Mouse (Mus musculus) hindbrain, embryonic 15.5 days (tissue): ENCODE measurements around the gene Slc23a4. TPM values are rescaled to one million over a fixed set of nuclear protein-coding genes. Genes with fewer than 3 reads are reported as not detected.

Source experiments
- ATAC-seq: fragments of 200-750 bp; cut with Nextera tagmentation; 2 replicates; pipeline ENCODE4 v1.8.0; 2017; ENCODE audit warnings: low read depth, moderate number of reproducible peaks, moderate TSS enrichment; ENCODE audit not compliant: low FRiP score
- H3K27ac ChIP-seq: fragments of 300-500 bp; sonication (generic); replicated peaks from 2 replicates; pipeline ENCODE4 v1.5.1; 2015; ENCODE audit warnings: mild to moderate bottlenecking, inconsistent platforms
- H3K27me3 ChIP-seq: fragments of 300-500 bp; sonication (generic); 2 replicates; pipeline ENCODE4 v1.6.1; 2015; ENCODE audit warnings: control low read depth, inconsistent platforms
- H3K36me3 ChIP-seq: fragments of 300-500 bp; sonication (generic); 2 replicates; pipeline ENCODE4 v1.6.1; 2015; ENCODE audit warnings: control low read depth, inconsistent platforms
- H3K4me1 ChIP-seq: fragments of 300-500 bp; sonication (generic); replicated peaks from 2 replicates; pipeline ENCODE4 v1.6.1; 2015; ENCODE audit warnings: control low read depth, inconsistent platforms
- H3K4me2 ChIP-seq: fragments of 300-500 bp; sonication (generic); 2 replicates; pipeline ENCODE4 v1.6.1; 2015; ENCODE audit warnings: moderate library complexity, mild to moderate bottlenecking, inconsistent platforms
- H3K4me3 ChIP-seq: fragments of 300-500 bp; sonication (generic); 2 replicates; pipeline ENCODE4 v1.5.1; 2015; ENCODE audit warnings: mild to moderate bottlenecking, inconsistent platforms
- H3K9ac ChIP-seq: fragments of 300-500 bp; sonication (generic); 2 replicates; pipeline ENCODE4 v1.6.1; 2015; ENCODE audit warnings: inconsistent platforms
- H3K9me3 ChIP-seq: fragments of 300-500 bp; sonication (generic); 2 replicates; pipeline ENCODE4 v1.6.1; 2016; ENCODE audit warnings: control low read depth, inconsistent platforms
- WGBS: fragments of 180-500 bp; shearing (Covaris S2); methylation state at CpG from one replicate; pipeline ENCODE4 v1.1.7; 2015; 5-methylcytosine and 5-hydroxymethylcytosine counted together
- polyA plus RNA-seq: library from polyadenylated mRNA; unstranded; fragments of >200 nt; fragmentation: Nextera tagmentation; extraction: Ambion mirVana; gene quantifications from 2 replicates; pipeline ENCODE4 v1.2.1, GENCODE M21; 2015

Slc23a4 gene
- polyA plus RNA-seq, 1 experiment from 2014 or later: 0.64 TPM

GRCm38 (mm10) chr6:34907696-34908260 lies 80.4 kb downstream of the Slc23a4 start:
- H3K4me1 ChIP-seq: peaks cover 17% of the 10 kb centered on the region
- no peak overlapping the region for H3K4me3 ChIP-seq
- H3K27ac ChIP-seq: no peak overlapping the region
- no peak overlapping the region for H3K9ac ChIP-seq
- 91% methylated on average over 18 of the region's 18 CpGs for WGBS
- no peak overlapping the region for H3K4me2 ChIP-seq
- ATAC-seq: no peak
- no peaks in the 10 kb centered on the region for H3K27me3 ChIP-seq
- H3K9me3 ChIP-seq: no peaks in the 10 kb centered on the region
- peaks cover 32% of the 10 kb centered on the region for H3K36me3 ChIP-seq

- no peak for ATAC-seq
- Histone ChIP-seq H3K36me3 (peaks cover 32% of the 10 kb centered on the region), H3K9me3 (no peaks in the 10 kb centered on the region), H3K27me3 (no peaks in the 10 kb centered on the region), H3K9ac (no peak overlapping the region), H3K4me1 (peaks cover 17% of the 10 kb centered on the region), H3K27ac (no peak overlapping the region), H3K4me2 (no peak overlapping the region), H3K4me3 (no peak overlapping the region)
- 56% methylated on average over 2 of the region's 2 CpGs for WGBS
Measured at GRCm38 (mm10) chr6:34907121-34907614, 81.0 kb downstream of the Slc23a4 start.

GRCm38 (mm10) chr6:34906661-34907060 lies 81.5 kb downstream of the Slc23a4 start:
- no peaks in the 10 kb centered on the region for H3K27me3 ChIP-seq
- H3K36me3 ChIP-seq: peaks cover 32% of the 10 kb centered on the region
- no peak overlapping the region for H3K4me2 ChIP-seq
- H3K4me1 ChIP-seq: peaks cover 21% of the 10 kb centered on the region
- no peak for ATAC-seq
- WGBS: 89% methylated on average over 4 of the region's 4 CpGs
- no peaks in the 10 kb centered on the region for H3K9me3 ChIP-seq
- H3K9ac ChIP-seq: no peak overlapping the region
- H3K27ac ChIP-seq: no peak overlapping the region
- H3K4me3 ChIP-seq: no peak overlapping the region

- H3K27ac ChIP-seq: no peak overlapping the region
- no peak overlapping the region for H3K4me2 ChIP-seq
- ATAC-seq: no peak
- no peaks in the 10 kb centered on the region for H3K27me3 ChIP-seq
- H3K9ac ChIP-seq: no peak overlapping the region
- peaks cover 22% of the 10 kb centered on the region for H3K4me1 ChIP-seq
- H3K9me3 ChIP-seq: no peaks in the 10 kb centered on the region
- no peak overlapping the region for H3K4me3 ChIP-seq
- peaks cover 32% of the 10 kb centered on the region for H3K36me3 ChIP-seq
- 88% methylated on average over 2 of the region's 2 CpGs for WGBS
Measured at GRCm38 (mm10) chr6:34906125-34906524, 82.1 kb downstream of the Slc23a4 start.

- H3K9me3 ChIP-seq: no peaks in the 10 kb centered on the region
- no peak overlapping the region for H3K27ac ChIP-seq
- 94% methylated on average over 6 of the region's 6 CpGs for WGBS
- H3K9ac ChIP-seq: no peak overlapping the region
- ATAC-seq: no peak
- H3K36me3 ChIP-seq: peaks cover 37% of the 10 kb centered on the region
- no peak overlapping the region for H3K4me3 ChIP-seq
- peaks cover 14% of the 10 kb centered on the region for H3K4me1 ChIP-seq
- no peak overlapping the region for H3K4me2 ChIP-seq
- no peaks in the 10 kb centered on the region for H3K27me3 ChIP-seq
Measured at GRCm38 (mm10) chr6:34904361-34904760, 83.8 kb downstream of the Slc23a4 start.

- ATAC-seq: no peak
- H3K36me3 ChIP-seq: peaks cover 42% of the 10 kb centered on the region
- peaks cover 9% of the 10 kb centered on the region; the same call in 1 of the 2 replicates for H3K4me1 ChIP-seq
Measured at GRCm38 (mm10) chr6:34903851-34904250, 84.4 kb downstream of the Slc23a4 start.

GRCm38 (mm10) chr6:34903441-34903840 lies 84.8 kb downstream of the Slc23a4 start:
- Histone ChIP-seq H3K27me3 (no peaks in the 10 kb centered on the region), H3K4me1 (peaks cover 5% of the 10 kb centered on the region; the same call in 1 of the 2 replicates), H3K9ac (no peak overlapping the region), H3K4me3 (no peak overlapping the region), H3K4me2 (no peak overlapping the region), H3K36me3 (peaks cover 42% of the 10 kb centered on the region), H3K27ac (no peak overlapping the region), H3K9me3 (no peaks in the 10 kb centered on the region)
- WGBS: 90% methylated on average over 5 of the region's 5 CpGs
- ATAC-seq: no peak

More at GRCm38 (mm10) chr6:34903851-34904250, 84.4 kb downstream of the Slc23a4 start:
- Histone ChIP-seq H3K9me3 (no peaks in the 10 kb centered on the region), H3K4me2 (no peak overlapping the region), H3K4me3 (no peak overlapping the region), H3K27me3 (no peaks in the 10 kb centered on the region), H3K9ac (no peak overlapping the region), H3K27ac (no peak overlapping the region)
- 93% methylated on average over 10 of the region's 10 CpGs for WGBS

- Histone ChIP-seq H3K9me3 (no peaks in the 10 kb centered on the region), H3K4me3 (no peak overlapping the region), H3K27me3 (no peaks in the 10 kb centered on the region), H3K27ac (no peak overlapping the region), H3K36me3 (peaks cover 46% of the 10 kb centered on the region), H3K4me1 (0 out of 2 replicates have a peak, but pooled peaks cover 5% of the 10 kb centered on the region), H3K4me2 (no peak overlapping the region), H3K9ac (no peak overlapping the region)
- no peak for ATAC-seq
- WGBS: 92% methylated on average over 7 of the region's 7 CpGs
Measured at GRCm38 (mm10) chr6:34902578-34902977, 85.6 kb downstream of the Slc23a4 start.

- Histone ChIP-seq H3K27ac (no peak overlapping the region), H3K4me2 (no peak overlapping the region), H3K4me3 (no peak overlapping the region), H3K27me3 (no peaks in the 10 kb centered on the region), H3K9me3 (no peaks in the 10 kb centered on the region), H3K36me3 (peaks cover 44% of the 10 kb centered on the region), H3K4me1 (0 out of 2 replicates have a peak, but pooled peaks cover 5% of the 10 kb centered on the region), H3K9ac (no peak overlapping the region)
- ATAC-seq: no peak; the same call in 1 of the 2 replicates
- 53% methylated on average over 9 of the region's 9 CpGs for WGBS
Measured at GRCm38 (mm10) chr6:34901911-34902444, 86.2 kb downstream of the Slc23a4 start.

GRCm38 (mm10) chr6:34900990-34901389 lies 87.2 kb downstream of the Slc23a4 start:
- Histone ChIP-seq H3K36me3 (peaks cover 41% of the 10 kb centered on the region), H3K27me3 (no peaks in the 10 kb centered on the region), H3K9ac (no peak overlapping the region), H3K4me1 (0 out of 2 replicates have a peak, but pooled peaks cover 5% of the 10 kb centered on the region), H3K4me2 (no peak overlapping the region), H3K27ac (no peak overlapping the region), H3K9me3 (no peaks in the 10 kb centered on the region), H3K4me3 (no peak overlapping the region)
- 69% methylated on average over 2 of the region's 2 CpGs for WGBS
- ATAC-seq: no peak

- WGBS: 94% methylated on average over 2 of the region's 2 CpGs
Measured at GRCm38 (mm10) chr6:34899127-34899526, 89.1 kb downstream of the Slc23a4 start.

GRCm38 (mm10) chr6:34896168-34896780 lies 91.9 kb downstream of the Slc23a4 start:
- Histone ChIP-seq H3K4me3 (no peak overlapping the region), H3K4me2 (no peak overlapping the region), H3K36me3 (peaks cover 47% of the 10 kb centered on the region), H3K9me3 (no peaks in the 10 kb centered on the region), H3K27me3 (no peaks in the 10 kb centered on the region), H3K9ac (no peak overlapping the region), H3K4me1 (no peaks in the 10 kb centered on the region), H3K27ac (no peak overlapping the region)
- no peak for ATAC-seq
- 58% methylated on average over 16 of the region's 16 CpGs for WGBS

More at GRCm38 (mm10) chr6:34899127-34899526, 89.1 kb downstream of the Slc23a4 start:
- 0 out of 2 replicates have a peak, but pooled peaks cover 5% of the 10 kb centered on the region for H3K4me1 ChIP-seq
- no peak for ATAC-seq
- no peak overlapping the region for H3K4me2 ChIP-seq
- H3K36me3 ChIP-seq: peaks cover 42% of the 10 kb centered on the region
- no peak overlapping the region for H3K27ac ChIP-seq
- no peak overlapping the region for H3K9ac ChIP-seq
- no peaks in the 10 kb centered on the region for H3K27me3 ChIP-seq
- no peaks in the 10 kb centered on the region for H3K9me3 ChIP-seq
- no peak overlapping the region for H3K4me3 ChIP-seq
